Mouse (Mus musculus) induced T-regulatory cell, adult 2 months (primary cell): Measurements from ENCODE around the gene Clic4.
A peak's percentile ranks its signal among the peaks of the same experiment; 100 is the strongest.
"Not testable (repeated sequence)": the region's sequence is repeated elsewhere in the genome, so short reads cannot be mapped to it uniquely, and the experiment has no call there.

Experiments
- DNase-seq: peaks from one replicate; pipeline ENCODE4 v3.0.0-alpha.2; 2012; ENCODE audit warnings: low read depth

Gene Clic4

GRCm38 (mm10) chr4:135189452-135190008, 83.1 kb downstream of the Clic4 start:
- no peak for DNase-seq

GRCm38 (mm10) chr4:135184277-135184676, 88.3 kb downstream of the Clic4 start:
- DNase-seq, result not testable (repeated sequence)

GRCm38 (mm10) chr4:135181819-135182218, 90.8 kb downstream of the Clic4 start:
- no peak for DNase-seq

GRCm38 (mm10) chr4:135179077-135179481, 93.5 kb downstream of the Clic4 start:
- peak; percentile 75 for DNase-seq

GRCm38 (mm10) chr4:135177568-135177967, 95.0 kb downstream of the Clic4 start:
- DNase-seq, result peak; percentile 29

- DNase-seq, result no peak
These were observed 97.1 kb downstream of the Clic4 start for GRCm38 (mm10) chr4:135175406-135176120.

GRCm38 (mm10) chr4:135171304-135171875, 101.2 kb downstream of the Clic4 start:
- DNase-seq, result no peak

- DNase-seq, result no peak
These were observed 103.1 kb downstream of the Clic4 start for GRCm38 (mm10) chr4:135169501-135169900.

- DNase-seq, result peak; percentile 45
These were observed 103.5 kb downstream of the Clic4 start for GRCm38 (mm10) chr4:135169096-135169495.

- DNase-seq, result peak; percentile 32
These were observed 104.6 kb downstream of the Clic4 start for GRCm38 (mm10) chr4:135167816-135168527.

- DNase-seq, result no peak
These were observed 106.0 kb downstream of the Clic4 start for GRCm38 (mm10) chr4:135166413-135167225.

- DNase-seq, result no peak
These were observed 106.9 kb downstream of the Clic4 start for GRCm38 (mm10) chr4:135165761-135166160.
